Mouse (Mus musculus): ENCODE results near the gene Pabpc4.

Gene Pabpc4

DNA sequence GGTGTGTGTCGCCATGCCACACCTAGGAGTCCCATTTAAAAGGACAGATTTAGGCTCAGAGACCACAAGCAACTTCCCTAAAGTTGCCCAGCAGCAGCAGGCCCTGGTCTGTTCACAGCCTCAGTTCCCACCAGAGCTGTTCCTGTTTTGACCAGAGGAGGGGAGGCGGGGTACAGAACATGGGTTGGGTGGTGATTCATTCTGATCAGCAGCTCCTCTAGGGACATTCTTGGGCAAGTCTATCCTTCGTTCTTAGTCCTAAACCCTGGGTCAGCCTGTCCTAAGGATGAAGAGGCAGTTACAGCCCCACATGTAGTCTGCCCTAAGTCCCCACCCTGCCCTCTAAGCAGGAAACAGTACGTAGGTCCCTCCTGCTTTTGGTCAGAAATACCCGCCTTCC, 78.1 kb downstream of the Pabpc4 start:
- in situ Hi-C loops (cut with MboI, MseI), result no loop called here

DNA sequence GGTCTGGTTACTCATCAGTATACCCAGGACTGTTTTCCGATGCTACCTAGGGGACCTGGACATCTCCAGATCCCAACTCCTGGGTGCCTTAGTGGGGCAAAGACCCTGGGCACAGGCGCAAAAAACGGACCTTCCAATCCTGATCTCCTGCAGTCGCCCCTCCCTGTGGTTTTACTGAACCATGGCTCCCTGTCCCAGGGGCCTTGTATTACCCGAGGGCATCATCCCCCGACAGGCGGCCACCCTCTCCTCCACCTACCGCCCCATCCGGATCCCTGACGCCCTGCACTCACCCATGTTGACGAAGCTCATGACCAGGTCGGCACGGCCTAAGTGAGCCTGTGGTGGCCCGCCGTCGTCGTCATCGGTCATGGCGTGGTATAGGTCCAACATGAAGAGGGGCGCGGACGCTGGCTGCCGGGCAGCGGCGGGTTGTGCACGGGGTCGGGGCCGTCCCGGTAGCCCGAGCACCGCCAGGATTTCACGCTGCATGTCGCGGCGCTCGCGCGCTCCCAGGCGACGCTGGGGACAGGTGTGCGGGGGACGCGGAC, 80.0 kb downstream of the Pabpc4 start:
- in situ Hi-C loops (cut with MboI, MseI), result no loop called here

DNA sequence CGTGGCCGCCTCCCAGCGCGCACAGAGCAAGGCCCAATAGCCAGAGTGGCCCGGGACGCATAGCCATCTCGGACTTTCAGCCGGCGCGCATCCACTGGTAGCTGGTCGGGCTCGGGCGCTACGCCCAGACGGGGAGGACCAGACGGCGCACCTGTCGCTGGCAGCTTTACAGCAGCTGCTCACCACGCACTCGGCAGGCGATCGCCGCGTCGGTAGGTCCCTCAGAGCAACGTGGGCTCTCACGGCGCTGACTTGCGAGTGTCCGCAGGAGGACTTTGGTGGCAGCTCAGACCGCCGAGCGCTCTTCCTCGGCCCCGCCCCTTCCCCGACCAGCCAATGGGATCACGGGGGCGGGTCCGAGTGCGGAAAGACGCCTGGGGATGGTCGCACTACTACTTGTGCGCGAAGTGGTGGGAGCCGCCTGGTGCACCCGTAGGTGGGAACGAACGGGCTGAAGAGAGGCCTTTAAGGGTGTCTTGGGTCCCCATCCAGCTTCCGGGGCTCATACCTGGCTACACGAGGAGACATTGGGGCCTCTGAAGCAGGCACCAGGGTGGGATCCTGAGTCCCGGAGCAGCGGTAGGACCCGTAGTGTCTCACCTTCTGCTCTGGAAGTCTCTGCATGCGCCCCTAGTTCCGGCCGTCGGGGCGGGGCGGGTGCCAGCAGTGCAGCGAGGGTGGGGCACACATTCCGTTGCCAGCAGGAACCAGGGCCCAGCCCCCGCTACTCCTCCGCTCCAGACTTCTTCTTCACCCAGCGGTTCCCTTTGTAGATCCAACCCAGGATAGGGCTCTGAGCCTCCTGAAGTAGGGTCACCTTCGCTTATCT, 80.7 kb downstream of the Pabpc4 start, which contains the start of gene Bmp8a:
Gene Bmp8a, minus strand, starts transcription at position 611 of the 829 bp plus-strand sequence.
- in situ Hi-C loops (cut with MboI, MseI), result no loop called here

DNA sequence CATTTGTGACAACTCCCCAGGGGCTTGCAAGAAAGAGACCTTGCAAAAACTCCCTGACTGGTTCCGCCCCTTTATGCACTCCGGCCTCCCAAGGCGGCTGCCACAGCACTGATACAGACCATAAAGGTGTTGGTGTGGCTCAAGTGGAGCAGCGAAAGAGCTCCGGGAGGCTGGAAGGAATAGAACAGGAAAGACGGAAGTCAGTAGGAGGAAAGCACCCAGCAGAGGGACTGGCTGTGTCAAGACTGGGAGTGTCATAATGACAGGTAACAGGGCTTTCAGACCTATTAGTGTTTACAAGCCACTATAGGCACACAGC, 81.3 kb downstream of the Pabpc4 start:
- in situ Hi-C loops (cut with MboI, MseI), result no loop called here
